Mouse (Mus musculus) heart, postnatal 0 days (tissue): ENCODE measurements around the gene Gm7247. TPM values are rescaled to one million over a fixed set of nuclear protein-coding genes. Genes with fewer than 3 reads are reported as not detected.
"Not testable (repeated sequence)": the region's sequence is repeated elsewhere in the genome, so short reads cannot be mapped to it uniquely, and the experiment has no call there.

Experiments used
- ATAC-seq: fragments of 200-750 bp; cut with Nextera tagmentation; 2 replicates; pipeline ENCODE4 v1.8.0; 2017; ENCODE audit warnings: low read depth, moderate number of reproducible peaks, moderate library complexity; ENCODE audit not compliant: insufficient read depth
- DNase-seq: peaks from one replicate; pipeline ENCODE4 v3.0.0-alpha.2; 2016; ENCODE audit warnings: low spot score
- H3K27ac ChIP-seq: fragments of 300-500 bp; sonication (generic); 2 replicates; pipeline ENCODE4 v1.5.1; 2014; ENCODE audit warnings: low read depth, mild to moderate bottlenecking
- H3K27me3 ChIP-seq: fragments of 300-500 bp; sonication (generic); 2 replicates; pipeline ENCODE4 v1.6.1; 2014; ENCODE audit warnings: low read length, mixed read lengths; ENCODE audit not compliant: control insufficient read depth, insufficient read depth
- H3K36me3 ChIP-seq: fragments of 300-500 bp; sonication (generic); replicated peaks from 2 replicates; pipeline ENCODE4 v1.6.1; 2014; ENCODE audit warnings: low read length, mixed read lengths; ENCODE audit not compliant: control insufficient read depth, insufficient read depth
- H3K4me1 ChIP-seq: fragments of 300-500 bp; sonication (generic); 2 replicates; pipeline ENCODE4 v1.6.1; 2014; ENCODE audit warnings: antibody characterized with exemption; ENCODE audit not compliant: control insufficient read depth, insufficient read depth
- H3K4me2 ChIP-seq: fragments of 300-500 bp; sonication (generic); 2 replicates; pipeline ENCODE4 v1.6.1; 2014; ENCODE audit warnings: low read depth, mild to moderate bottlenecking, low read length, moderate library complexity
- H3K4me3 ChIP-seq: fragments of 300-500 bp; sonication (generic); 2 replicates; pipeline ENCODE4 v1.5.1; 2014; ENCODE audit warnings: low read depth, low read length
- H3K9ac ChIP-seq: fragments of 300-500 bp; sonication (generic); replicated peaks from 2 replicates; pipeline ENCODE4 v1.6.1; 2014; ENCODE audit warnings: low read depth, low read length, mixed read lengths
- H3K9me3 ChIP-seq: fragments of 300-500 bp; sonication (generic); replicated peaks from 2 replicates; pipeline ENCODE4 v1.6.1; 2016; ENCODE audit warnings: low read length; ENCODE audit not compliant: control insufficient read depth
- CTCF ChIP-seq: IDR thresholded peaks from 2 replicates; pipeline ENCODE4 v1.5.1; 2016; ENCODE audit warnings: antibody characterized with exemption, control low read depth, low read depth
- EP300 ChIP-seq: IDR thresholded peaks from 2 replicates; pipeline ENCODE4 v1.6.1; 2016; ENCODE audit warnings: antibody characterized with exemption, low read depth
- WGBS: fragments of 180-500 bp; shearing (Covaris S2); extraction: QIAGEN DNeasy Blood & Tissue Kit; methylation state at CpG from one replicate; pipeline ENCODE4 v1.1.7; 2014; 5-methylcytosine and 5-hydroxymethylcytosine counted together
- polyA plus RNA-seq: library from polyadenylated mRNA; unstranded; fragments of >200 nt; fragmentation: Nextera tagmentation; extraction: Ambion mirVana; gene quantifications from 2 replicates; pipeline ENCODE4 v1.2.1, GENCODE M21; 2015
- total RNA-seq: library from RNA; depleted of rRNA; stranded (reverse); fragments of >200 nt; gene quantifications from 2 replicates; pipeline ENCODE4 v1.2.3, GENCODE M21; 2014; ENCODE audit warnings: low replicate concordance

The Gm7247 gene
- total and polyA plus RNA-seq, 2 experiments from 2014 or later, result not detected

GRCm38 (mm10) chr14:51434546-51434945, 73.0 kb downstream of the Gm7247 start:
- H3K4me3 ChIP-seq, result no peak overlapping the region
- no peaks in the 10 kb centered on the region for H3K27me3 ChIP-seq
- no peak for TF ChIP-seq CTCF
- TF ChIP-seq EP300, result no peak
- no peaks in the 10 kb centered on the region for H3K4me1 ChIP-seq
- H3K36me3 ChIP-seq, result no peaks in the 10 kb centered on the region
- peaks cover 16% of the 10 kb centered on the region for H3K9me3 ChIP-seq
- WGBS, result 91% methylated on average over 16 of the region's 16 CpGs
- no peak overlapping the region for H3K4me2 ChIP-seq
- DNase-seq (no peak), ATAC-seq (no peak)
- no peak overlapping the region for H3K9ac ChIP-seq
- no peak overlapping the region for H3K27ac ChIP-seq

- WGBS, result 93% methylated on average over 26 of the region's 26 CpGs
- Histone ChIP-seq H3K9me3 (peaks cover 16% of the 10 kb centered on the region), H3K27me3 (no peaks in the 10 kb centered on the region), H3K4me2 (no peak overlapping the region), H3K36me3 (no peaks in the 10 kb centered on the region), H3K4me3 (no peak overlapping the region), H3K4me1 (no peaks in the 10 kb centered on the region), H3K9ac (no peak overlapping the region), H3K27ac (no peak overlapping the region)
- TF ChIP-seq EP300, result no peak
- no peak for TF ChIP-seq CTCF
- DNase-seq (no peak), ATAC-seq (no peak)
Measured at GRCm38 (mm10) chr14:51435020-51435419, 73.5 kb downstream of the Gm7247 start.

- 85% methylated on average over 4 of the region's 4 CpGs for WGBS
- H3K9me3 ChIP-seq, result peaks cover 16% of the 10 kb centered on the region
- H3K27me3 ChIP-seq, result no peaks in the 10 kb centered on the region
- no peak overlapping the region for H3K27ac ChIP-seq
- no peak overlapping the region for H3K9ac ChIP-seq
- H3K4me3 ChIP-seq, result no peak overlapping the region
- no peak overlapping the region for H3K4me2 ChIP-seq
- H3K4me1 ChIP-seq, result no peaks in the 10 kb centered on the region
- TF ChIP-seq EP300 (no peak), CTCF (no peak)
- DNase-seq (no peak), ATAC-seq (no peak)
- H3K36me3 ChIP-seq, result no peaks in the 10 kb centered on the region
Measured at GRCm38 (mm10) chr14:51438955-51439354, 77.4 kb downstream of the Gm7247 start.

DNA sequence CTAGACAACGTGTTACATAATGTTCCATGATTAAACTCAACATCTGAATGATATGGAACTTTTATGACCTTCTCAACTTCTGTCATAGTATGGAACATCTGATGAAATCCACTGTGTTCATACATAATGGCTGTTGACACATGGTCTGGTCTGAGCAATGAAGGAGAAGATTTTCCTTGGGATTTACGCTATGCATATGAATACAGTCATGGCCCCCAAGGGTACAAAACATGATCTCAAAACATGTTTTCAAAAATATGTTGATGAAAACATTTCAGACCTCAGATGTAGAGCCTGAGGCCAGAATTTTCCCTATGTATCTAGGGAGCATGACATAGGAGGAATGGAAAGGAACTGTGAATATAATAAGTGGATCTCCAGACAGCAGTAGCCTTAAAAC, 90.0 kb downstream of the Gm7247 start, which contains the start of gene Vmn2r89:
Gene Vmn2r89, plus strand, starts transcription at position 301 of the 400 bp plus-strand sequence.
- DNase-seq, H3K36me3 ChIP-seq, H3K27ac ChIP-seq, H3K4me3 ChIP-seq, H3K27me3 ChIP-seq, H3K4me1 ChIP-seq, ATAC-seq, H3K9ac ChIP-seq, H3K4me2 ChIP-seq, H3K9me3 ChIP-seq: not testable (repeated sequence)
- 70% methylated on average over 2 of the region's 2 CpGs for WGBS

- not testable (repeated sequence) for H3K4me1 ChIP-seq, H3K27ac ChIP-seq, H3K36me3 ChIP-seq, H3K27me3 ChIP-seq, H3K9ac ChIP-seq, H3K4me3 ChIP-seq, H3K9me3 ChIP-seq, ATAC-seq, DNase-seq, H3K4me2 ChIP-seq
- WGBS, result 77% methylated on average over 10 of the region's 10 CpGs
Measured at GRCm38 (mm10) chr14:51480278-51480677, 118.7 kb downstream of the Gm7247 start.

GRCm38 (mm10) chr14:51481332-51482015, 119.9 kb downstream of the Gm7247 start:
- 79% methylated on average over 12 of the region's 12 CpGs for WGBS
- H3K4me3 ChIP-seq, H3K4me2 ChIP-seq, H3K4me1 ChIP-seq, H3K27me3 ChIP-seq, H3K27ac ChIP-seq, H3K36me3 ChIP-seq, ATAC-seq, DNase-seq, H3K9ac ChIP-seq, H3K9me3 ChIP-seq: not testable (repeated sequence)
